Mouse (Mus musculus) adrenal gland, adult 18-20 months (tissue): Measurements from ENCODE around the gene Tyrobp. TPM values are rescaled to one million over a fixed set of nuclear protein-coding genes. Genes with fewer than 3 reads are reported as not detected.

ENCODE experiments used
- DNase-seq, 2 experiments: peaks; one replicate each; pipeline ENCODE4 v3.0.0; 2021 to 2022; ENCODE audit warnings: low spot score in 2 of 2
- total RNA-seq, 2 experiments: library from RNA; stranded (reverse); gene quantifications; 1 replicate in 1 of 2; 2 replicates in 1 of 2; pipeline ENCODE4 v1.2.3; 2021

Tyrobp gene
- total RNA-seq, 2 experiments from 2014 or later = 34.7 to 68.5 TPM

DNA sequence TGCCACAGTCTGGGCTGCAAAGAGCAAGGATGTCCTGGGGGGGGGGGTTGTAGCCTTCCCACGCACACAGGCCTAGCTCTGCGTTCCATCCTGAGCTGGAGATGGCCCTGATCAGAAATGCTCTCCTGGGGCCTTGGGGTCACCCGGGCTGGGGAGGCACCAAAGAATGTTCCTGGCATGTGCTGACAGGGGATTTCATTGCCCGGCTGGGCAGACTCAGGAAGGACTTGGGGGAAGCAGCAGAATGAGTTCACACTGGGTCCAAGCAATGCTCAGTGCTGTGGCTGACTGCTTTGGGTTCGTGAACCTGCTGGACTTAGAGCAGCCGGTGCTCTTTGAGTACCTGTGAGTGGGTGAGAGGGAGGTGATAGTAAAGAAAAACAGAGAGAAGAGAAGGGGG lies 45.9 kb downstream of the Tyrobp start:
- DNase-seq = no peak

DNA sequence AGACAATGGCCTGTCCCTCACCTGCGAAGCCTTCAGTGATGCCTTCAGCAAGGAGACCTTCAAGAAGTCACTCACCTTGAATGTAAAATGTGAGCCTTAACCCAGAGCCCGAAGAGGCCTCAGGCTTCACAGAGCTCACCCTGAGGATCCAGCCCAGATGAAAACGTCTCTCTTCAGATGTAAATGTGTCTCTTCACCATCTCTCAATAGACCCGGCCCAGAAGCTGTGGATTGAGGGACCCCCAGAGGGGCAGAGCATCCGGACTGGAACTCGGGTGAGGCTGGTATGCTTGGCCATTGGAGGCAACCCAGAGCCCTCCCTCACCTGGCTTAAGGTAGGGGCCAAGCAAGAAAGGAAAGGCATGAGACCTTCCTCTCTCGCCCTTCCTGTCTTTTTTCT lies 50.0 kb downstream of the Tyrobp start:
- DNase-seq = no peak

- no peak for DNase-seq
Observed at GRCm38 (mm10) chr7:30463996-30464395, 50.4 kb downstream of the Tyrobp start.

- no peak for DNase-seq
Observed at GRCm38 (mm10) chr7:30464816-30465300, 51.3 kb downstream of the Tyrobp start.

Other genes starting within 250 kb of the Tyrobp start
- gene Zfp146, start 244.0 kb upstream of the Tyrobp start, total RNA-seq = 10 to 100 TPM; 48.5 to 54.2 TPM
- gene Cox7a1, start 229.6 kb upstream of the Tyrobp start, total RNA-seq = 100 to 1,000 TPM; 349 to 810 TPM
- gene Capns1, start 214.9 kb upstream of the Tyrobp start, total RNA-seq = 100 to 1,000 TPM; 575 to 621 TPM
- 10 to 100 TPM; 51.1 to 64.1 TPM for gene Polr2i, start 181.8 kb upstream of the Tyrobp start, total RNA-seq
- 10 to 100 TPM; 86.2 to 93.6 TPM for gene Tbcb, start 181.5 kb upstream of the Tyrobp start, total RNA-seq
- gene Ovol3, start 178.0 kb upstream of the Tyrobp start, total RNA-seq = not detected
- gene Thap8, start 133.7 kb upstream of the Tyrobp start, total RNA-seq = under 1 TPM; 0.38 to 0.46 TPM
- 1 to 10 TPM; 4.9 to 6.7 TPM for gene Wdr62, start 133.3 kb upstream of the Tyrobp start, total RNA-seq
- gene Clip3, start 122.0 kb upstream of the Tyrobp start, total RNA-seq = 10 to 100 TPM; 22.6 to 24.3 TPM
- gene Alkbh6, start 105.0 kb upstream of the Tyrobp start, total RNA-seq = 10 to 100 TPM; 56.3 to 74.8 TPM
- 10 to 100 TPM; 21.8 to 31.5 TPM for gene Syne4, start 99.0 kb upstream of the Tyrobp start, total RNA-seq
- gene E130208F15Rik, start 92.0 kb upstream of the Tyrobp start, total RNA-seq = 1 to 10 TPM in 1 of 2 experiments, under 1 TPM in 1; 0.63 to 1.0 TPM
- gene Sdhaf1, start 89.9 kb upstream of the Tyrobp start, total RNA-seq = 10 to 100 TPM in 1 of 2 experiments, 1 to 10 TPM in 1; 8.8 to 12.0 TPM
- gene Lrfn3, start 51.0 kb upstream of the Tyrobp start, total RNA-seq = 1 to 10 TPM; 6.7 to 8.5 TPM
- 1 to 10 TPM; 1.5 to 1.9 TPM for gene Hcst, start 6.1 kb downstream of the Tyrobp start, total RNA-seq
- 1 to 10 TPM; 1.6 to 2.0 TPM for gene Nfkbid, start 8.0 kb downstream of the Tyrobp start, total RNA-seq
- gene Aplp1, start 31.8 kb downstream of the Tyrobp start, total RNA-seq = 10 to 100 TPM; 31.8 to 40.6 TPM
- gene Kirrel2, start 43.9 kb downstream of the Tyrobp start, total RNA-seq = not detected
- gene Nphs1, start 44.6 kb downstream of the Tyrobp start, total RNA-seq = not detected
- 1 to 10 TPM in 1 of 2 experiments, not detected in 1; 1.2 TPM for gene Prodh2, start 79.9 kb downstream of the Tyrobp start, total RNA-seq
- gene Arhgap33, start 121.3 kb downstream of the Tyrobp start, total RNA-seq = 1 to 10 TPM; 1.8 to 2.7 TPM
- gene Hspb6, start 138.4 kb downstream of the Tyrobp start, total RNA-seq = 10 to 100 TPM; 26.3 to 34.9 TPM
- 1 to 10 TPM; 6.5 to 6.9 TPM for gene Proser3, start 138.5 kb downstream of the Tyrobp start, total RNA-seq
- gene Lin37, start 146.1 kb downstream of the Tyrobp start, total RNA-seq = 10 to 100 TPM; 47.0 to 59.3 TPM
- gene U2af1l4, start 149.5 kb downstream of the Tyrobp start, total RNA-seq = 10 to 100 TPM; 67.1 to 67.4 TPM
- 1 to 10 TPM; 4.6 to 8.2 TPM for gene Gm49396, start 149.6 kb downstream of the Tyrobp start, total RNA-seq
- gene Psenen, start 149.9 kb downstream of the Tyrobp start, total RNA-seq = 100 to 1,000 TPM; 130 to 154 TPM
- 1 to 10 TPM; 3.6 to 4.3 TPM for gene Igflr1, start 151.7 kb downstream of the Tyrobp start, total RNA-seq
- 10 to 100 TPM; 37.8 to 56.6 TPM for gene Kmt2b, start 175.0 kb downstream of the Tyrobp start, total RNA-seq
- under 1 TPM in 1 of 2 experiments, not detected in 1; 0.83 TPM for gene Zbtb32, start 185.1 kb downstream of the Tyrobp start, total RNA-seq
- under 1 TPM; 0.19 to 0.20 TPM for gene Upk1a, start 199.1 kb downstream of the Tyrobp start, total RNA-seq
- 1,000 to 10,000 TPM; 1,148 to 1,842 TPM for gene Cox6b1, start 212.4 kb downstream of the Tyrobp start, total RNA-seq
- gene Etv2, start 222.1 kb downstream of the Tyrobp start, total RNA-seq = not detected
- 10 to 100 TPM; 84.9 to 86.7 TPM for gene Rbm42, start 236.6 kb downstream of the Tyrobp start, total RNA-seq